Mouse (Mus musculus) spleen, embryonic (tissue): ENCODE data around the gene Mras.

Experiments
- CTCF ChIA-PET: fragments of 350-600 bp; sonication (Branson Sonifier 250); formaldehyde crosslinking; loops from one replicate; lab custom pipeline; 2022; lab: Charles Lee

Gene Mras

DNA sequence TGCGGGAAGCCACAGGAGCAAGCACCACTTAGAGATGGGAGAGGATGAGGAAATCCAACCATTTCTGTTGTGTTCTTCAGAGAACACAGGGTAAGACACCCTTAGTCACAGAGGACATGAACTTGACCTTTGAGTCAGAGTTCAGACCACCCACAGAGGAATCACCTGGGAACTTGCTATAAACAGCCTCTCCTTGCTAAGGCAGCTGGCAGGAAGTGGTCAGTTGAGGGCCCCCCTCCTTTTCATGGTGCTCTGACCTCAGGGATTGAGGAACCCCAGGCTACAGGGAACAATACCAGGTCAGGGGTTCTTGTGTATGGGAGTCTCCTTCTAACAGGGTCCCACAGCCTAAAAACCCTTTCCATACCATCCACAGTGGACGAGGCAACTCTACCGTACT is 20.4 kb downstream of the Mras start:
- CTCF ChIA-PET, result no interaction called here

DNA sequence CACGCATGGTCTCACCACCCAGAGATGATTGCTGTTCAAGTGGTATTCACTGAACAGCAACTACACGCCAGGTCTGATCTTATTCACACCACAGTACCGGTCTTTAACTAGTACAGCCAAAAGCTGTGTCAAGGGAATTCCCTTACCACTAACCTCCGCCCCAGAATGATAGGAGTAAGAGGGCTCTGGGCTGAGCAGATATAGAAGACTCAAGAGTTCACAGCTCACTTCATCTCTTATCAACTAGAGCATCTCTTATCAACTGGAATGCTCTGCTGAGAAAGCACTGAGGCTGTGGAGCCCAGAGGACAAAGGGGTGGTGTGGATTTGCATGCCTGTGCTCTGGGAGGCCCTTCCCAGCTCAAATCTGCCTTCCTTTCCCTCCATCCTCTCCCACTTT is 25.4 kb downstream of the Mras start:
- CTCF ChIA-PET, result no interaction called here

DNA sequence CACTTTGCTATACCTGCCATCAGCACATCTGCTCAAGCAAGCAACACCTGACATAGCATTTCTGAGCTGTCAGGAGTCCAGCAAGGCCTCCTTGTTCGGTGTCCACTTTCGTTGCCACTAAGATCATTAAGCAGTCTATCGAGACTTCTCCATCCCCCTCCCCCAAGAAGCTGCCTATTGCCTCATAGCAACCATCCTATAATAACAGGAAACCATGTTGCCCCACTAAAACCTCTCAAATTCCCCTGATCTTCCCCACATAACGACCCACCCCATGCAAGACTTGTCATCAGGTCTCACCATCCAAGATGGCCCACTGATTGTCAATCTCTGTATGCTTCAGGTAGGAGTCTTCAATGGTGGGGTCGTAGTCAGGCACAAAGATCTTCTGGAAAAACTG is 26.1 kb downstream of the Mras start:
- CTCF ChIA-PET, result no interaction called here

DNA sequence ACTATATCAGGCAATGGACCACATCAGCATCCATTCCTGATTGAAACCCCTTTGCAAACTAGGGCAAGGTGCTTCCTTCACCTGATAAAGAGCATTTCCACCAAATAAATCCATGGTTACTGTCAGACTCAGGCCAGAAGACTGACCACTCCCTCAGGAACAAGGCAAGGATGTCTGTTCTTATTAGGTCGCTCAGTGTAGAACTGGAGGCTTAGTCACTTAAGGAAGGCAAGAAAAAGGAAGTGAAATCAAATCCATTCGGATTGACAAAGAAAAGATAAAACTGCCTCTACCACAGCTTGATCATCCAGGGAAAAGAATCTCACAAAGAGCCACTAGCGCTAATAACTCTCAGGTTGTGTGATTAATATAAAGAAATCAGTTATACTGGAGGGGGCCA is 27.9 kb downstream of the Mras start:
- CTCF ChIA-PET, result no interaction called here

DNA sequence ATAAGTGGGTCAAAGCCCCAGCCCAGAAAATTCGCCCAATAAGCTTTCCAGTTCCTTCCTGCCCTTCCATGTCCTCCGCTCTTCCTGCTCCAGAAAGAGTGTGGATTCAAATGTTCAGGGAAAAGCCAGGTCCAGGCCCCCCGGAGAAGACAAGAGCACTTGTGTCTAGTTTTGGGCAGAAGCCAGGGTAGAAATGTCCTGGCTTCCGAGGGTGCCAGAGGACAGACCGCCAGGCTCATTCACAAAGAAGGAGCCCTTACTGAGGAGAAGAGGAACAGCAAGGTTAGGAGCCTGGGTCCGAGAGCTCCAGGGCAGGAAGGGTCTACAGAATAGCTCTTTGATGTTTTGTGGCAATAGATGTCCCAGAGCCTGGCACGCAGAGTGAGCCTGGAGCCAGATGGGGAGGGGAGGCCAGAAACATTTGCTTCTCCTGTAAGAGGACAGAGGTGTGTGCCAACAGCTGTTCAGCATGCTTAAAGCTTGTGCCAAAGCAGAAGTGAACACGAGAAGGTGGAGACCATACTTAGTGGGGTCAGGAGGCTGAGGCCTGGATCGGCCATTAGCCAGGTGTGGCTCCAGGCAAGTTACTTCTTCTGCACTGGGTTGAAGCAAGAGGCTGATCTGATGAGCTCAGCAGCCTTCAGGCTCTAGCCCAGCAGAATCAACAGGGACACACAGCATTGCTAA is 35.8 kb downstream of the Mras start:
- CTCF ChIA-PET, result no interaction called here

DNA sequence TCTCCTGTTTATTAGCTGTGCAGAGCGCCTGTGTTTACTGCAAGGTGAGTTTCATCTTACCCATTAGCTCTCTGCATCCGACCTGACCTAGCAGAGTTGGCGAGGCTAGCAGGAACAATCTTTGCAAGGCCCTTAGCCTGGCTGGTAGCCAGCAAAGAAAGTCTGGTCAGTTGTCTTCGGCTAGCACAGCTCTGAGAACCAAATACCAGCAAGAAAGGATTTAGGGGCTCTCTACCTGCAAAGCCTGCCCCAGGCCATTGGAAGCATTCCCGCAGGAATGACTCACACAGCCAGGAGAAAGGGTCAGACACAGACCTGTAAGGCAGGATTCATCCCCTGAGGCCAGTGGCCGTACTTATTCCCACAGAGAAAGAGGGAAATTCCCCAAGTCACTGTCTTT is 36.4 kb downstream of the Mras start:
- CTCF ChIA-PET, result no interaction called here

DNA sequence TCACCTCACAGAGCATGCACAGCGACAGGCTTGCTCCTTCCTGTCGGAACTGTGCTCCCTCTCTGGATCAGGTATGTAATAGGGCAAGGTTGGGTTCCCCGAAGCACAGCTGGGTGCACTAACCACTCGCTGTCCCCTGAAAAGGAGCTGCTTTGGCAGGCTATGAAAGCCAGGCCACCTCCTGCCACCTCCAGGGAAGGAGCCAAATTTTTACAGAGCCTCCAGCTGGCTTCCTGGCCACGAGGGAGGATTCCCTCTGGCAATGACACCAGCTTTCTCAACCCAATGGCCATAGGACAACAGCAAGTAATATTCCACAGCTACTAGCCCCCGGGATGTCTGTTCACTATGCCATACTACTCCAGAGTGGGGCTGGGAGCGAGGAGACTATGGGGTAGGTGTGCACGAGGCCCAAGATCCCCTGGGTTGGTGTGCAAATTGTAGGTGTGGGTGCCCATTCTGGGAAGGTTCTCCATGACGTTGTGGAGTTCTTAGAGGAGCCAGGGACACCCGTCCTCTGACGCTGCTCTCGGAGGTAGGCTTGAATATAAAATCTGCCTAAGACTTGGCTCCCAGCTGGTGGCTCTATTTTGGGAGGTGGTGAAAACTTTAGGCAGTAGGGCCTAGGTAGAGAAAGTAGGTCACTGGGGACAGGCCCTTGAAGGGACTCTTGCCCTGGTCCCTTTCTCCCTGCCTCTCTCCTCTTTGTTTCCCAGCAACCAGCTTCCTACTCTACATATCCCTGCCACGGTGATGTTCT is 39.9 kb downstream of the Mras start:
- CTCF ChIA-PET, result interaction anchor here (0.6 kb wide), 1 partner anchor 69 kb away, joined by 4 read pairs; no protein-coding TSS in a partner anchor

DNA sequence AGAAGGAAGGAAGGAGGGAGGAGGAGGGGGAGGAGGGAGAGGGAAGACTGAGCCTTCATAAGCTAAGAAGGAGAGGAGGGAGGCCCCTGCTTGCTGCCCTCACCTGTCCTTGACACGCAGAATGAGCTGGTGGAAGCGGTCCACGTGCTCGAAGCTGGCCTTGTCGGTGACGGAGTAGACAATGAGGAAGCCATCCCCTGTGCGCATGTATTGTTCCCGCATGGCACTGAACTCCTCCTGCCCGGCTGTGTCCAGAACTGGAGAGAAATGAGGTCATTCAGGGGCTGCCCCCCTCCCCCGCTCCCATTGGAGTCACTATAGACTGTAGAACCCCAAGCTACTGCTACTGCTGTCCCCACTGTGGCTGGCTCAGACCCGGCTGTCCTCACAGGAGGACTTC is 42.8 kb downstream of the Mras start:
- CTCF ChIA-PET, result no interaction called here

DNA sequence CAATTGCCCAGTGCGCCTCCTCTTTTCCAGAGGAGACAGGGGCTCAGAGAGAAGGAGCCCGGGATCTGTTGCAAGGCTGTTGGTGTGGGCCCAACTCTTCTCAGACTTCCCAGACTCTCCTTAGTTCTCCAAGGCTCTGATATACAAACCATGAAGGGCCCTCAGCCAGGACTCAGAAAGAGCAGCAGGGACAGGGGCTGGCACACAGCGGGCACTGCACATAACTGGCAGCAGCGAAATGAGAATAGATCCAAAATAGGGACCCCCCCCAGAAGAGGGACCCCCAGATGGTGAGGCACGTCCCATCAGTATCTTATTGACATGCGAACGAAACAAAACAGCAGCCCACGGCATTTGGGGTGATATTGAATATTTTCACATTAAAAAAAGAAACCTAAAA is 44.0 kb downstream of the Mras start:
- CTCF ChIA-PET, result no interaction called here

DNA sequence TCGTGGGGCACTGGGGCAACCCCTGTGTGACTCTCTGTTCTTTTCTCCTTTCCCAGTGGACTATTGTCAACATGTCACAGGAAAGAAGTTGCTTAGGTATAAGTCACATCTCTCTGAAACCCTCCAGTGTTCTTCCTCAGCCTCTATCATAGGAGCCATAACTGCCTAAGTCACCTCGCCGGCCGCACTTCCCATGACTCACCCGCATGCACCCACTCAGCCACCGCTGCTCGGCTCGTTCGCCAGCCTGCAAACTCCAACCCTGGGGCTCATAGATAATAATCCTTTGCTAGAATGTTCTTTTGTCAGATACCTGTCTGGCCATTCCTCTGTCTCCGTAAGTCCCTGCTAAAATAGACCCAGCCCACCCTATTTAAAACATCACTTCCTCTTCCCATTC is 45.6 kb downstream of the Mras start:
- CTCF ChIA-PET, result no interaction called here

DNA sequence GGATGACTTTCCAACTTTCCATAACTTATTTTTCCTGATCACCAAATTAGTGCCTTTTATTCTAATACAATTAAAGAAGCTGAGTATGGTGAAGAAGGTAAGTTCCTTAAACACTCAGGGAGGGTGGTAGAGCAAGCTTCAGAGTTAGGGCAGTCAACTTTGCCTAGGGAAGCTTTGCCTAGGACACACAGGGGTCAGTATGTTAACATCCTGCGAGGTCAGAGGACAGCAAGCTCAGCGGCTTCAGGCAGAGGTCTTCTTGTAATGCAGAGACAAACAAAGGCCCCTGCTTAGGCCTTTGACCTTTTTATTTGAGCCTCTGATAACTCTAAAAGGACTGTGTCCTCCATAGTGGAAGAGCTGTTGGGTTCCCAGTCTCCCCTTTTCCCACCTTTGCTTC is 46.5 kb downstream of the Mras start:
- CTCF ChIA-PET, result no interaction called here

DNA sequence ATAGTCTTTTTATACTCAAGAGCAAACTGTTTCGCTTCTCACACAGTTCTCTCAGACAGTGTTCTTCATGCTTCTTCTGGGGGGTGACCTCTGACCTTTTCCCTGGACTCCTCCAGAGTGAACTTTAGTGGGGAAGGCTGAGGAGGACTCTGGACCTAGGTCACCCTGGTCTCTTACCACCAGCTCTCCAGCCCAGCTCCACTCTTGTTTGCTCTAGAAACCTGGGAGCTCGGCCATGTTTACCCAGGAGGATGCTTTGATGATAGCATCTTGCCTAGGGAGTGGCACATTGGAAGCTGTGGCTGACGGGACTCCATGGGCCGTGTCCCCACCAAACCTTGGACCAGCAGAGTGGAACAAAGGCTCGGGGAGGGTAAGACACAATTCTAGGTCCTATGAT is 47.0 kb downstream of the Mras start:
- CTCF ChIA-PET, result no interaction called here

DNA sequence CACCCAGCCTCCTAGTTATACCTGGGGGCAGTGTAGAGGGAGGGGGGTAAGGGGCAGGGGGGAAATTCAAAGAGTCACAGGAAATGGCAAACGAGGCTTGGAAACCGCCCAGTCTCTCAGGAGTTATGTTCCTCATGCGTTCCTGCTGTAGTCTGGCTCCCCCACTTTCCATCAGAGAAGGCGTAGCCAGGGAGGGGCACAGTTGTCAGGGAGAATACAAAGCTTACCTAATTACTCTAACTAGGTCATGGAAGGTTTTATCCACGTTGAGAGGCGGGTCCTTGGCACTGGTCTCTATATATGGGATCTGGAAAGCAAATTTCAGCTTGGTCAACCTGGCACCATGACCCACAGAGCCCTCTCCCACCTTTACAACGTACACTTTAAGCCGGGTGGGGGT is 47.7 kb downstream of the Mras start:
- CTCF ChIA-PET, result no interaction called here

DNA sequence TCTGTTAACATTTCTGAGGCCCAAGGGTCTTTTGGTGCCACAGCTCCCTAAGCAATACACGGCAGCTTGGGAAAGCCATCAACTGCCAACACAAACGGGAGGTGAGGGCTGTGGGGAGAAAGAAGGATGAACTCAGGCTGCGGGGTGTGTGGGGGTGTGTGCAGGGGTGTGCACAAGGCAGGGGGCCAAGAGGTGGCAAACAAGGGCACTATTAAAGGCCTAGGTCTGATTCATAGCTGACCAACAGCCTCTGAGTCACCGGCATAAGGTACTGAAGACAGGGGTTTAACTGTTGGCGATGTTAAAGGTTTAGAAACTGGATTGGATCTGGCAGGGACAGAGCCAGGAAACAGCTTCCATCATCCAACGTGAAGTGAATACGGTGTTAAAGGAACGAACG is 48.3 kb downstream of the Mras start:
- CTCF ChIA-PET, result no interaction called here

DNA sequence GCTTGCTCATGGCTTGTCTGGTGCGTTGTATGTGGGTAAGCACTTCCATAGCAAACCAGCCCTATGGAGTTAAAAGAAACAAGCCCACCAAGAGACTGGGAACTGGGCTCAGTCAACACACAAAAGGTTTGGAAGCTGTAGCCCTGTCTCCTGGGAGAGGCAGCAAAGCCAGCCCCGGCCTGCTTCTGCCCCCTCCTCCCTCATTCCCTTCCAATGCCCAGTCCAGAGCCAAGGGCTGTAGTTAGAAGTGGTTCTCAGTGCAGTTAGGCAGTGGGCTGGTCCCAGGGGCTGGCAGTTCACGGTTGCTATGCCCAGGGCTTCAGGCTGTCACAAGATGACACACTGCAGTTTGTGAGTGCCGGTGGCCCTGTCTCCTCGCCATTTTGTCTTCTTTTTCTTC is 49.1 kb downstream of the Mras start:
- CTCF ChIA-PET, result no interaction called here

DNA sequence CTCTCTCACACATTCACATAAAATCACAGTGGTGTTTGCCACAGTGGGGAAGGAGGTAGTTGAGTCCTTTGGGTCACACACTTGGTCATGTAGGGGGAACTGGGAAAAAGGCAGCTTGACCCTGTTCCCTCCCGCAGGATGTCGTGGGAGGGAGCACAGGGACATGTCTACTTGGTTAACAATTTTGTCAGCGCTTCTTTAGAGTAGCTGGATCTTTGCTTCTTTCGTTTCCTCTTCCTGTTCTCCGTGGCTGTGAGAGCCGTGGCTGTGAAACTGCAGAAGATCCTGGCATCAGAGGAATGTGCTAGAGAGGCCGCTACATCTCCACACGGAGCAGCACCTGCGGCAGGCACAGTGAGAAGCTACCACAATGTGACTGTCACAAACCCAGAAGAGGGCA is 54.6 kb downstream of the Mras start:
- CTCF ChIA-PET, result no interaction called here

DNA sequence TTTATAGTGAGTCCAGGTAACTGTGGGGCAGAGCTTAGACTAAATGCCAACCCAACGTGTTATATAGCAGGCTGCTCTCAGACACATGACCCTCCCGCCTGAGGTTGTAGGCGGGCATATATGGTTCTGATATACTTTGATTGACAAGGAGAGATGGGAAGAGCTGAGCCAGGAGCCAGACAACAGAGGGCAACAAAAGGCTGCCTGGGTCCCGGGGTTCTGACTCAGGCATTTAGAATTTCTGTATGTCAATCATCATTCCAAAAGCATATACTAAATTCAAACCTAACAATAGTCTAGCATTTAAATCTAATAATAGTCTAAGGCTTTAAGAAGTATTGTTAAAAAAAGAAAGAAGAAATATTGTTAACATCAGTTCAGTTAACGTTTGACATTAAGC is 58.0 kb downstream of the Mras start:
- CTCF ChIA-PET, result no interaction called here

DNA sequence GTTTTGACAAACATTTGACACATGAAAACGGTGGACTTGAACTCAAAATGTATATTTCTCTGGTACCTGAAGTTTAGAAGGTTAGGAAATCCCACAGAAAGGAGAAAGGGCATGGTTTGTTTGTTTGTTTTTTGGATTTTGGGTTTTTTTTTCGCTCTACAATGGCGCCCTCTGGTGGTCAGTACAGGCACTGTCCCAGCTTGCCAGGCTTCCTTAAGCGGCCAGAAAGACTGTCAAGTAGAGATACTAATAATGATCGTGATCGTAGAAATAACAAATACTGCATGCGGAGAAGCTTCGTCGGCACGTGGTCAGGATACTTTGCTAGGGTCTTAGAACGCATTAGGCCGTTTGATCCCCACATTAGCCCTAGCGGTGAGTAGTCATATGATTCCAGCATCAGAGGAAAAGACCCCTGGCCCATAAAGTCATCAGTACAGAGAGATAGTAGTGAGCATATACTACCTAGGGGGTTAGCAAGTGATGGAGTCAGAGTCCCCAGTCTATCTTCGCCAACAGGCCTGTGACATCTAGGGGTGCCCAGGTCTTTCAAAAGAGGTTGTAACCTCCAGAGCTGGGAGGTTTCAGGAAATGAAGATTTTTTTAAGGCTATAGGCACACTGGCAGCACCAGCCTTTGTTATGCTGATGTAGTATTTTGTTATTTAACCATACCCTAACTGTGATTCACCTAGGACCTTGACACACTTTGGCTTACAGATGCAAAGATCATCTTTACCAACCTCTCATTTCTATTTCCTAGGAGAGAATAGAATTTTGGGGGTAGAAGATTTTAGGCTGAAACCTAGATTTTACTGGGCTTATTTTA is 60.4 kb downstream of the Mras start:
- CTCF ChIA-PET, result no interaction called here

DNA sequence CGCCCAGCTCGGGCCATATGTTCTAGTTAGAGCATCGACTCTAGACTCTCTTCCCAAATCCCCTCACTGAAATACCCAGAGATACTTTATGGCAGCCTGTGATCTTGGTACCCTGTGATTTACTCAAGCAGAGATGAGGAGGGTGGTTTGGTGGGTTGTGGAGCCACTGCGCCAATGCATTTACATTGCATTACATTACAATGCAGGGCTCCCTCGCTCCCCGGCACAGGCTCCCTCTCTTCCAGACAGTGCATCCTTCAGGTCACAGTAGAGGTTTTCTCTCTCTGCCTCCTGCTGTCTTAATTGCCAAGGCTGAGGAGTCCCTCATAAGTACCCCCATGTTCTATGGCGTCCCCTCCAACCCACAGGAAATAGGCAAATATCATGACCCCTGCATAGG is 68.8 kb downstream of the Mras start:
- CTCF ChIA-PET, result no interaction called here

DNA sequence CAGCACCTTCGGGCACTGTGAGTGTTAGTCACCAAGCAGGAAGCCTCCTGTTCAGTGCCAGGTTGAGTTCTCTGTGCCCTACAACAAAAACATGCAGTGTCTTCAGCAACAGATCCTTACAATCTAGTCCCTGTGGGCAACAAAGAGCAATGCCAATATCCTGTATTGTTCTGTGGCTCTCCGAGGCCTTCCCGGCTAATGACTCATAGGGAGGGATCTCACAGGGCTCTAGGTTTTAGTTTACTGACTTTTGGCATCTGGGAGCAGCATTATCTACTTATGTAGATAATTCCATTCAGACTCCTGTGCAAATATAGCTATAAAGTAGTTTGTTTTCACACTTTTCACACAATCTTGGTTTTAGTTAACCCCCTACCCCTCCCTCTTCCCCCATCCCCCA is 71.3 kb downstream of the Mras start:
- CTCF ChIA-PET, result no interaction called here

DNA sequence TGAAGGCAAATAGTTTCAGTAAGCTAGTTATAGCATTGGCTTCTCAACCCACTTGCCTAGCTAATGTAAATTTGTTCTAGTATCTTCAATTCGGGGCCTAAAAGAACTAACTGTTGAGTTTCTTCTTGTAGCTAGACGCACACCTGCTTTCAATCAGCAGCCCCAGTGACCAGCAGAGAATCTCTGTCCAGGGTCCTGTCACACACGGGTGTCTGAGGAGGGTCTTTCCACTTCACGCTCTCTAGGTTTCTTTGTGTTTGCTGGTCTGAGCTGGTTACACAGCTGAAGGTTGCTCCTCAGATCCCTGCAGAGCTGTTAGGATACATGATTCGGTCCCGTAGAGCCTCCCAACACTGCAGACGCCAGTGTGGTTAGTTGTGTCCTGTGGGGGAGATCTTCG is 74.1 kb downstream of the Mras start:
- CTCF ChIA-PET, result no interaction called here

DNA sequence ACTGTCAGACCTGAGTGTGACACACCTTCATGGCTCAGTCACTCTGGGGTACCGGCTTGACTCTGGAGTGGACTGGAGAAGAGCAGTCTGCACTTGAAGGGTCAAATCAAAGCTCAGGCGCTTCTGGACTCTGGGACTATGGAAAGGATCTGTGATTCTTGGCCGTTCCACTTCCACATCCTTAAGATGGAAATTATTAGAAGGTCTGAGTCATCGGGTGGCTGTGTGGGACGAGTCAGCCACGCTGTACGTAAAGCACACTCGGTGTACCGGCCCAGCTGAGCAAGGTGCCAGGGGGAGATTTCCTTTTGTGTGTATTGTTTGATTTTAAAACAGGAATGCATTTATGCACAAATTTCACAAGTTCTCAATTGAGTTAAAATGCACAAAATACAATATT is 75.2 kb downstream of the Mras start:
- CTCF ChIA-PET, result no interaction called here

DNA sequence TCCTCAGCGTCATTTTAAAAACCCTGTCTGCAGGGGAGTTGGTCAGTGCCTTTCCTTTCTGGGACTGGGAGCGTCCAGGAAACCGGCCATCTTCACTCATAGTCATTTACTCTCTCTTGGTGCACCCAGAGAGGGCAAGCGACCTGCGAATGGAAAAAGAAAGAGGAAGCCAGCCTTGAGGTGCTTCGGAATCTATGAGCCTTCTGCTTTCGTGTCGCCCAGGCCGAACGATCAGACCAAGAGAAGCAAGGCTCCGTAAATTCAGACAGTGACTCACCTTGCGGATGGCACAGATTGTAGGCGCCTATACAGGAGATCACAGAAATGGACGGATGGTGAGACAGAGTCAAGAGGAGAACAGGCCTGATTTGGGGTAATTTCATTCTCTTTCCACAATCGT is 78.2 kb downstream of the Mras start:
- CTCF ChIA-PET, result no interaction called here
